Mouse (Mus musculus): ENCODE measurements around the gene Rhof. TPM values are rescaled to one million over a fixed set of nuclear protein-coding genes. Genes with fewer than 3 reads are reported as not detected.

The Rhof gene
- polyA plus RNA-seq (2015; fragmentation: Nextera tagmentation; extraction: Ambion mirVana), result 1.9 and 2.3 TPM in 2 replicates

DNA sequence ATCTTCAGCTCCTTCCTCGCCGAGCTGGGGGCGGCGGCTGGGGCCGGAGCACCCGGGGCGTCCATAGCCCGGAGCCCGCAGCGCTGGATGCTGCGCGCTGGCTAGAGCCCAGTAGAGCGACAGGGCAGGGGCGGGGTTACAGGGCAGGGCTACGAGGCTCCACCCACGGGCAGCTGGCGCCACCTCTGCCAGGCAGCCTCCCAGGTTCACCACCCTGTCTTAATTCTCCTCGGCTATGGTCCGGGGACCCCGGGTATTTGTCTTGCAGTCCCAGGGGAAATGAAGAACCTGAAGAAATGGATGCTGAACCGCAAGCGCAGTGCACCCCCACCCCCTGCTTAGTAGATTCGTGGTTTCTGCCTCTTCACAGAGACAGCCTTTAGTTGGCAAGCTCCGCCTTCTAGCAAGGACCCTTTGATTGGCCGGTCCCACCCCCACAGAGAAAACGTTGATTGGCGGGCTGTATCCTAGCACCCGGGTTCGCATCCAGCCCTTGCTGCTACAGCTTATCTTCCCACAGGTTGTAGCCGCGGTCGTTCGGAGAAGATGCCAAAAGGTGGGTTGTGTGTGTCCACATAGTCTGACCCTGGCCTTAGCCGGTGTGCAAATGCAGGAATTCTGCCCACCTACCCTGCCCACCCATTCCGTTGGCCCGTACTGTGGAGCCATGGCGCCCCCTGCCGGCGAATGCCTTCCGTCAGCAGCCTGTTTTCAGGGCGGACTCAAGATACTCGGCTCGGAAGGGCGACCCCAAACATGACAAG lies at the start of gene Rhof:
TSS of gene Rhof (minus strand) at position 385 of the 764 bp plus-strand sequence.
- Histone ChIP-seq H3K4me1 (peaks cover 61% of the 10 kb centered on the region), H3K9me3 (no peaks in the 10 kb centered on the region), H3K9ac (peak within 1 kb of the TSS; percentile 19; the same call in 1 of the 2 replicates), H3K27ac (peak within 1 kb of the TSS; percentile 100), H3K27me3 (replicated peaks) (no peaks in the 10 kb centered on the region), H3K4me2 (peak within 1 kb of the TSS; percentile 87), H3K36me3 (no peaks in the 10 kb centered on the region), H3K4me3 (replicated peaks) (peak within 1 kb of the TSS; percentile 40)
- peak; percentile 55 for ATAC-seq (ENCODE audit: insufficient read depth, low FRiP score, low read depth)
- WGBS, result 4% methylated on average over 42 of the region's 44 CpGs

DNA sequence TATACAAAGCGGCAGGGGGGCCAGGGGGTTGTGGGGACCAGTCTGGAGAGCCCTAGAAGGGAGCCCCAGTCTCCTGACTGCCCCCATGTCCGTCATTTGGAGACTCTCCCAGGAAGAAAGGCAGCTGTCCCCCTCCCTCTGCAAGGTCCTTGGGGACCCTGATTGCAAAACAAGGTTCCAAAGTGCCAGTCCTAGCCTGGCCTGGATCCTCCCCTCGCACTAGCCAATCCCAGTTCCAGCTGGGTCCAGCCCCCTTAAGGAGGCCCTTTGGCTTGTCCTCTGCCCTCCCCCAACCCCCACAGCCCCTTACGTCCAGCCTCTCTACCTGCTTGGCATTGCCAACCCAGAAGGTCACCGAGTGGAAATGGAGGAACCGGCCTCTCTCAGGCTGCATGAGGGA lies 49.0 kb upstream of the Rhof start:
- H3K4me3 ChIP-seq (replicated peaks), result no peak overlapping the region
- no peak overlapping the region for H3K27ac ChIP-seq
- H3K36me3 ChIP-seq, result no peaks in the 10 kb centered on the region
- peak; percentile 39; the same call in 1 of the 2 replicates for ATAC-seq (ENCODE audit: insufficient read depth, low FRiP score, low read depth)
- no peak overlapping the region for H3K4me2 ChIP-seq
- H3K9ac ChIP-seq, result no peak overlapping the region
- no peaks in the 10 kb centered on the region for H3K4me1 ChIP-seq
- H3K9me3 ChIP-seq, result no peaks in the 10 kb centered on the region
- no peaks in the 10 kb centered on the region for H3K27me3 ChIP-seq (replicated peaks)
- WGBS, result 77% methylated on average over 6 of the region's 6 CpGs

DNA sequence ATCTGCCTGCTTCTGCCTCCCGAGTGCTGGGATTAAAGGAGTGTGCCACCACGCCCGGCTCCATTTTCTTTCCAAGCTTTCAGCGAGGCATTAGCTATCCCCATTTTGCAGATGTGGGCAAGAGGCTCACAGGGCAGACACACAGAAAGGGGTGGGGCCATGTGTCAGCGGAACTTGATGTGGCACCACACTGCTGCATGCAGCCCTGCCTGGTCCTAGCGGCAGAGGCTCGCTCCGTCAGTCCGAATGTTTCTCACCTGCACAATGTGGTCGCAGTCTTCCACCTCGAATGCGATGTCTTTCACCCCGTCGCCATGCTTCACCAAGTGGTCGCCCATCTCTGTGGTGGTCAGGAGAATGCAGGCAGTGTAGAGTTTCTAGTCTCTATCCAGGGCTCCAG lies 47.9 kb upstream of the Rhof start:
- Histone ChIP-seq H3K27ac (no peak overlapping the region), H3K36me3 (no peaks in the 10 kb centered on the region), H3K9me3 (no peaks in the 10 kb centered on the region), H3K27me3 (replicated peaks) (no peaks in the 10 kb centered on the region), H3K4me2 (no peak overlapping the region), H3K9ac (no peak overlapping the region), H3K4me1 (no peaks in the 10 kb centered on the region), H3K4me3 (replicated peaks) (no peak overlapping the region)
- 91% methylated on average over 15 of the region's 15 CpGs for WGBS
- no peak for ATAC-seq (ENCODE audit: insufficient read depth, low FRiP score, low read depth)

DNA sequence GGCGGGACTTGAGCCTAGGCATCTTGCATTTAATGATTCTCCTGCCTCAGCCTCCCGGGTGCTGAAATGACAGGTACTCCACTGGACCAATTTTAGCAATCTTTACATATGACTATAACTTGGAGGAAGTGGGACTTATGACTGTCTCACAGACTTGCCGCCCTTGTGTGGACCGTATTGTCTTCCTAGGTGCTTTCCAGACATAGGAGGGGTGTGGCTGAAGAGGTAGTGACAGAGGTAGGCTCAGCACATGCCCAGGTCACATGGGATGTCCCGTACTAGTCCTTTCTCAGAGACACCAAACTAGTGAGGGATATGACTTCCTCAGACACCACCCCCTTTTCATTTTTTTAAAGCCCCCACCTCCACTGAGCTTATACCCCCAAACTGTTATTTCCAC lies 46.3 kb upstream of the Rhof start:
- no peak overlapping the region for H3K4me2 ChIP-seq
- no peaks in the 10 kb centered on the region for H3K4me1 ChIP-seq
- WGBS, result 86% methylated on average over 5 of the region's 5 CpGs
- no peak overlapping the region for H3K27ac ChIP-seq
- no peaks in the 10 kb centered on the region for H3K27me3 ChIP-seq (replicated peaks)
- no peaks in the 10 kb centered on the region for H3K9me3 ChIP-seq
- H3K4me3 ChIP-seq (replicated peaks), result no peak overlapping the region
- ATAC-seq (ENCODE audit: insufficient read depth, low FRiP score, low read depth), result no peak
- no peaks in the 10 kb centered on the region for H3K36me3 ChIP-seq
- no peak overlapping the region for H3K9ac ChIP-seq

DNA sequence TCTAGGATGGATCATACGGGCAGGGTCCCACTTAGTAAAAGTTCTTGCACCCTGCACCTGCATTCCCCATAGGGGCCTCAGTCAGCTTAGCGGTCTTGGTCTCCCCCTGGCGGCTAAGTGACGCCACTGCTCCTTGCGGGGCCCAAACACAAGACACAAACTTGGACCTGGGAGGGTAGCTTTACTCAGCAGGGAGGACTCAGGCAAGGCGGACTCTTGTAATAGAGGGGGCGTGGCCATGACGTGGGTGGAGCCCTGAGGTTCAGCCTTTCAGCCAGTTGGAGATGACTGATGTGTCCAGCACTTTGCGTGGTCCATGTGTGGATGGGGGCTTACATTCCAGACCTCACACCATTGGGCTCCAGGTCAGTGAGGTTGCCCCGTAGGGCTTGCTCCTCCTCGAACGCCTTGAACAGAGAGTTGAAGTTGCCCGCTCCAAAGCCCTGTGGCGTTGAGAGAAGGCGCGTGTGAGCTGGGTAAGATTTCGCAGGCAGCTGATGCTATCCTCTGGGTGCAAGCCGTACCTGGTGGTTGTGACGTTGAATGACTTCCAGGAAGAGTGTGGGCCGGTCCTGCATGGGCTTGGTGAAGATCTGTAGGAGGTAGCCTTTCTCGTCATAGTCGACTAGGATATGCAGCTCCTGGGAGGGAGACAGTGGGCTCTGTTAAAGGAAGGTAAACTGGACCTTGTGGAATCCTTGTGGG lies 39.3 kb upstream of the Rhof start:
- Histone ChIP-seq H3K27ac (no peak overlapping the region), H3K4me1 (peaks cover 9% of the 10 kb centered on the region; the same call in 1 of the 2 replicates), H3K9me3 (no peaks in the 10 kb centered on the region), H3K4me3 (replicated peaks) (peak overlapping the region; percentile 28), H3K27me3 (replicated peaks) (no peaks in the 10 kb centered on the region), H3K4me2 (peak overlapping the region; percentile 63), H3K9ac (no peak overlapping the region), H3K36me3 (peaks cover 2% of the 10 kb centered on the region; the same call in 1 of the 2 replicates)
- 10% methylated on average over 22 of the region's 22 CpGs for WGBS
- peak; percentile 88 for ATAC-seq (ENCODE audit: insufficient read depth, low FRiP score, low read depth)

DNA sequence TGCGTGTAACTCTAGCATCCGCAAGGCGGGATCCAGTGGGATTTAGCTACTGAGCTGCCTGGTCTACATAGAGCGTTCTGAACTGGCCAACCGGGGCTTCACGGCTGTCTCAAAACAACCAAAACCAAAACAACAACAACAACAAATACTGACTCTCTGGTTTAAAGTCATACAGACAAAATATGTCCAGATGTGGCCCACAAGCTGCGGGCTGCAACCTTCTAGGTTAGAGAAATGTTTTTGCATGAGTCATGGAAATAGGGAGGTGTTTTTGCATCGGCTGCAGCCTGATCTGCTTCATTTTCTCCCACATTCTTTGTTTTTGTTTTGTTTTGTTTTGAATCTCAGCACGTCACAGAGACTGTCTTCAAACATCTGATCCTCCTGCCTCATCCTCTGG lies 37.9 kb upstream of the Rhof start:
- no peak overlapping the region for H3K9ac ChIP-seq
- no peaks in the 10 kb centered on the region for H3K27me3 ChIP-seq (replicated peaks)
- WGBS, result 77% methylated on average over 9 of the region's 9 CpGs

DNA sequence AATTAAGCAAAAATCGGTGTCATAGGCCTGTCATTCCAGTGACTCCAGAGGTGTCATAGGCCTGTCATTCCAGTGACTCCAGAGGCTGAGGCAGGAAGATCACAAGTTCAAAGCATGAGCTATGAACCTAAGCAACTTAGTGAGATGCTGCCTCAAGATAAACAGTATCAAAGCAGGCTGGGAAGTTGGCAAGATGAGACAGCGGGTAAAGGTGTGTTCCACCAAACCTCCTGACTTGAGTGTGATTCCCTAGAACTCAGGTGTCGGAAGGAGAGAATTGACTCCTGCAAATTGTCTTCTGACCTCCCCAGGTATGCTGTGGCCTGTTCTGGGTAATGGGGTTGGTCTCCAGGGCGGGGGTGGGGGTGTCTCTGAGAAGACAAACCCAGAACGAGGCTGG lies 36.8 kb upstream of the Rhof start, which contains the start of gene Psmd9:
TSS of gene Psmd9 (plus strand) at position 130 of the 400 bp plus-strand sequence.
- Histone ChIP-seq H3K4me3 (replicated peaks) (no peak within 1 kb of the TSS), H3K9me3 (no peaks in the 10 kb centered on the region), H3K9ac (no peak within 1 kb of the TSS), H3K27me3 (replicated peaks) (no peaks in the 10 kb centered on the region), H3K4me1 (peaks cover 9% of the 10 kb centered on the region; the same call in 1 of the 2 replicates), H3K27ac (no peak within 1 kb of the TSS), H3K4me2 (no peak within 1 kb of the TSS), H3K36me3 (peaks cover 18% of the 10 kb centered on the region)
- 76% methylated on average over 5 of the region's 5 CpGs for WGBS
- no peak for ATAC-seq (ENCODE audit: insufficient read depth, low FRiP score, low read depth)

More for the DNA sequence above, 37.9 kb upstream of the Rhof start:
- H3K36me3 ChIP-seq, result peaks cover 13% of the 10 kb centered on the region
- no peak for ATAC-seq (ENCODE audit: insufficient read depth, low FRiP score, low read depth)
- no peak overlapping the region for H3K4me2 ChIP-seq
- H3K9me3 ChIP-seq, result no peaks in the 10 kb centered on the region
- no peak overlapping the region for H3K4me3 ChIP-seq (replicated peaks)
- peaks cover 9% of the 10 kb centered on the region; the same call in 1 of the 2 replicates for H3K4me1 ChIP-seq
- no peak overlapping the region for H3K27ac ChIP-seq

DNA sequence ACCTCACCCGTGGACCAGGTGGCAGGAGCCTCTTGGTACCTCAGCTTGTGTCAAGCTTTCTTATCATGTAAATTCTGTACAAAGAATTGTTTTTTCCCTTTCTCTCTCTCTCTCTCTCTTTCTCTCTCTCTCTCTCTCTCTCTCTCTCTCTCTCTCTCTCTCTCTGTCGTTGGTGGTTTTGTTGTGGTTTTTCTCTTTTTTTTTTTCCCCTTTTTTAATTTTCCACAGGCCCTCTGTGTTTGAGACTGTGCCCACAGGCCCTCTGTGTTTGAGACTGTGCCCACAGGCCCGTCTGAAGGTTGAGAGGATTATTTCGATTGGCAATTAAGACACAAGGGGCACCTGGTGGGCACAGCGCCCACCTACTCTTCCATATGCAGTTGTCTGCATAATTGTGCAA lies 35.1 kb upstream of the Rhof start:
- no peaks in the 10 kb centered on the region for H3K9me3 ChIP-seq
- peaks cover 34% of the 10 kb centered on the region for H3K36me3 ChIP-seq
- no peak overlapping the region for H3K9ac ChIP-seq
- H3K4me2 ChIP-seq, result no peak overlapping the region
- no peak for ATAC-seq (ENCODE audit: insufficient read depth, low FRiP score, low read depth)
- H3K4me3 ChIP-seq (replicated peaks), result no peak overlapping the region
- H3K27me3 ChIP-seq (replicated peaks), result no peaks in the 10 kb centered on the region
- H3K27ac ChIP-seq, result no peak overlapping the region
- WGBS, result 69% methylated on average over 5 of the region's 5 CpGs
- peaks cover 9% of the 10 kb centered on the region; the same call in 1 of the 2 replicates for H3K4me1 ChIP-seq

DNA sequence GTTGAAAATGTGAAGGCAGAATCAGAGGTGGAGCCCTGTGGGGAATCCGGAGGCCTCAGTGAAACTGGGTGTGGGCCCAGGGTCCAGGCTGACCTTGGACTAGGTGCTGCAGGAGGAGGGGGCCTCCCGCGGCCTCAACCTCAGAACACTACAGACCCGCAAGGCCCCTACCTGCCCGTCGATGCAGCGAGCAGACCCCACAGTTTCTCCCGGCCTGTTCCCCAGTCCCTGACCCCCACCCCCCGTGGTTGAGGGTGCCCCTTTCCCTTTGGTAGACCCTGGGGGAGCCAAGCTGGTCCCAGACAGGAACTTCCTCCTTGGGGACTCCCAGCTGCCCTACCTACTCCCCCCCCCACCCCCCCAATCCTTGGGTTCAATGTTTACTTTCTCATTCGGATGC lies 33.9 kb upstream of the Rhof start:
- no peaks in the 10 kb centered on the region for H3K27me3 ChIP-seq (replicated peaks)
- no peak overlapping the region for H3K4me2 ChIP-seq
- H3K36me3 ChIP-seq, result peaks cover 43% of the 10 kb centered on the region
- H3K9me3 ChIP-seq, result no peaks in the 10 kb centered on the region
- H3K4me3 ChIP-seq (replicated peaks), result no peak overlapping the region
- 78% methylated on average over 10 of the region's 10 CpGs for WGBS
- ATAC-seq (ENCODE audit: insufficient read depth, low FRiP score, low read depth), result no peak
- no peak overlapping the region for H3K27ac ChIP-seq
- H3K9ac ChIP-seq, result no peak overlapping the region
- H3K4me1 ChIP-seq, result 0 out of 2 replicates have a peak, but pooled peaks cover 3% of the 10 kb centered on the region

DNA sequence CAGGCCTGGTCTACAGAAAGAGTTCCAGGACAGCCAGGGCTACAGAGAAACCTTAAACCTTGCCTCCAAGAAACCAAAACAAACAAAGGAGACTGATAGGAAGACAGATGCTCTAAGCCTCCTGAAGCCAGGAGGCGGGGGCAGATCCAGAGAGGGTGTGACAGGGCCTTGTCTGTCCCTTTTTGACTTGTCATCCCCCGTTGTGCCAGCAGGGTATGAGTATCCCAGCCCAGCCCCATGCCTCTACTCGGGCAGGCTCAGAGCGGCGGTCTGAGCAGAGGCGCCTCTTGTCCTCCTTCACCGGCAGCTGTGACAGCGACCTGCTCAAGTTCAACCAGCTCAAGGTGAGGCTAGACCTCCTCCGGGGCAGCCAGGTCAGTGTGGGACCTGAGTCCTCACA lies 30.4 kb upstream of the Rhof start:
- no peaks in the 10 kb centered on the region for H3K4me1 ChIP-seq
- H3K27me3 ChIP-seq (replicated peaks), result no peaks in the 10 kb centered on the region
- H3K27ac ChIP-seq, result no peak overlapping the region
- ATAC-seq (ENCODE audit: insufficient read depth, low FRiP score, low read depth), result no peak
- WGBS, result 80% methylated on average over 9 of the region's 9 CpGs
- H3K9ac ChIP-seq, result no peak overlapping the region
- no peaks in the 10 kb centered on the region for H3K9me3 ChIP-seq
- no peak overlapping the region for H3K4me3 ChIP-seq (replicated peaks)
- H3K4me2 ChIP-seq, result no peak overlapping the region
- H3K36me3 ChIP-seq, result peaks cover 78% of the 10 kb centered on the region

DNA sequence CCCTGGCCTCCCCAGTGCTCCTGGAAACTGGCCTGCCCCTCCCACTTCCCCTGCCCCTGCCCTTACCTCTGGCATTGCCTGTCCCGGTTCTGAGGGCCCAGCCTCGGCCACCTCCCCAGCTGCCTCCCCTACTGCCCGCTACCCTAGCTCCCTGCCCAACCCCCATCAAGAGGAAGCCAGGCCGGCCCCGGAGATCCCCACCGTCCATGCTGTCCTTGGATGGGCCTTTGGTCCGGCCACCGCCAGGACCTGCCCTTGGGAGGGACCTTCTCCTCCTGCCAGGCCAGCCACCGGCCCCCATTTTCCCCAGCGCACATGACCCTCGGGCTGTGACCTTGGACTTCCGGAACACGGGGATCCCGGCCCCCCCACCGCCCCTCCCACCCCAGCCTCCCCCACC lies 27.8 kb upstream of the Rhof start:
- Histone ChIP-seq H3K4me3 (replicated peaks) (no peak overlapping the region), H3K9me3 (no peaks in the 10 kb centered on the region), H3K27ac (no peak overlapping the region), H3K4me2 (no peak overlapping the region), H3K27me3 (replicated peaks) (no peaks in the 10 kb centered on the region), H3K36me3 (peaks cover 81% of the 10 kb centered on the region), H3K9ac (no peak overlapping the region), H3K4me1 (no peaks in the 10 kb centered on the region)
- WGBS, result 89% methylated on average over 15 of the region's 15 CpGs
- no peak for ATAC-seq (ENCODE audit: insufficient read depth, low FRiP score, low read depth)

DNA sequence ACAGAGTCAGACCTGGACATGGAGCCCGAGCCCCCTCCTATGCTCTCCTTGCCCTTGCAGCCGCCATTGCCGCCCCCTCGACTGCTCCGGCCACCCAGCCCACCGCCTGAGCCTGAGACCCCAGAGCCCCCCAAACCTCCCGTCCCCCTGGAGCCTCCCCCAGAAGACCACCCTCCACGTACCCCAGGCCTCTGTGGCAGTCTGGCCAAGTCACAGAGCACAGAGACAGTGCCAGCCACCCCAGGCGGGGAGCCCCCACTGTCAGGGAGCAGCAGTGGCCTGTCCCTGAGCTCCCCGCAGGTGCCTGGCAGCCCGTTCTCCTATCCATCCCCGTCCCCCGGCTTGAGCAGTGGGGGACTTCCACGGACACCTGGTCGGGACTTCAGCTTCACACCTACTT lies 27.4 kb upstream of the Rhof start:
- H3K9ac ChIP-seq, result no peak overlapping the region
- H3K4me3 ChIP-seq (replicated peaks), result no peak overlapping the region
- peaks cover 83% of the 10 kb centered on the region for H3K36me3 ChIP-seq
- H3K27me3 ChIP-seq (replicated peaks), result no peaks in the 10 kb centered on the region
- 95% methylated on average over 15 of the region's 15 CpGs for WGBS
- H3K4me2 ChIP-seq, result no peak overlapping the region
- no peak for ATAC-seq (ENCODE audit: insufficient read depth, low FRiP score, low read depth)
- no peaks in the 10 kb centered on the region for H3K9me3 ChIP-seq
- H3K27ac ChIP-seq, result no peak overlapping the region
- H3K4me1 ChIP-seq, result no peaks in the 10 kb centered on the region

All from stomach, embryonic 15.5 days (tissue).